Mouse (Mus musculus): ENCODE measurements at regions not wholly inside any gene's neighbourhood (a gene's known extent, or its start where the extent isn't known, plus 50 kb on each side); places are given as distances from the start of the nearest gene placed in this dataset.
"Not testable (repeated sequence)": the region's sequence is repeated elsewhere in the genome, so short reads cannot be mapped to it uniquely, and the experiment has no call there.

GRCm38 (mm10) chr3:22008432-22008831 lies 68.0 kb upstream of the Tbl1xr1 start:
- TF ChIP-seq E2F4 (IDR thresholded peaks at IDR 0.05; ENCODE audit: insufficient read depth) (no peak), POLR2AphosphoS2 (IDR thresholded peaks at IDR 0.05; ENCODE audit: insufficient read length, low read depth) (no peak), TCF3 (IDR thresholded peaks at IDR 0.05; ENCODE audit: insufficient read length, low read depth) (no peak), SRF (IDR thresholded peaks at IDR 0.05; ENCODE audit: control insufficient read depth, insufficient read length, low read depth) (no peak), MYOG (IDR thresholded peaks at IDR 0.05; ENCODE audit: control insufficient read depth in 1 of 3, insufficient read depth in 1 of 3, insufficient read length in 2 of 3, low read depth in 2 of 3) (no peak), MYOD1 (IDR thresholded peaks at IDR 0.05; ENCODE audit: control insufficient read depth in 1 of 3, insufficient read length in 2 of 3, low read depth in 2 of 3) (no peak), REST (IDR thresholded peaks at IDR 0.05; ENCODE audit: insufficient read depth, insufficient read length) (no peak), USF1 (IDR thresholded peaks at IDR 0.05; ENCODE audit: low read depth) (no peak), TCF12 (IDR thresholded peaks at IDR 0.05; ENCODE audit: insufficient read depth, poor library complexity, severe bottlenecking) (no peak), CEBPB (IDR thresholded peaks at IDR 0.05; ENCODE audit: insufficient read depth, poor library complexity, severe bottlenecking) (no peak), MAX (IDR thresholded peaks at IDR 0.05; ENCODE audit: low read depth) (no peak), POLR2A (IDR thresholded peaks at IDR 0.05; ENCODE audit: insufficient read length, low read depth) (no peak)
- H3K79me2 ChIP-seq (ENCODE audit: control insufficient read depth, insufficient read depth) = no peaks in the 10 kb centered on the region
- no peaks in the 10 kb centered on the region for H3K36me3 ChIP-seq (ENCODE audit: control insufficient read depth, insufficient read depth)
- no peak overlapping the region for H3ac ChIP-seq (ENCODE audit: control insufficient read depth, insufficient read length)
- no peak overlapping the region for H3K4me2 ChIP-seq (ENCODE audit: low read depth)
- no peaks in the 10 kb centered on the region for H3K27me3 ChIP-seq (ENCODE audit: control insufficient read depth, insufficient read depth, insufficient read length)
- no peak overlapping the region for H3K4me3 ChIP-seq

GRCm38 (mm10) chr3:22009898-22010699 lies 66.4 kb upstream of the Tbl1xr1 start:
- no peaks in the 10 kb centered on the region for H3K27me3 ChIP-seq (ENCODE audit: control insufficient read depth, insufficient read depth, insufficient read length)
- peak overlapping the region; percentile 20 for H3K4me2 ChIP-seq (ENCODE audit: low read depth)
- H3K36me3 ChIP-seq (ENCODE audit: control insufficient read depth, insufficient read depth) = no peaks in the 10 kb centered on the region
- H3ac ChIP-seq (ENCODE audit: control insufficient read depth, insufficient read length) = no peak overlapping the region
- no peak for TF ChIP-seq TCF3 (IDR thresholded peaks at IDR 0.05; ENCODE audit: insufficient read length, low read depth)
- peak; percentile 38; the same call in 1 of the 2 replicates for TF ChIP-seq CEBPB (IDR thresholded peaks at IDR 0.05; ENCODE audit: insufficient read depth, poor library complexity, severe bottlenecking)
- H3K79me2 ChIP-seq (ENCODE audit: control insufficient read depth, insufficient read depth) = no peaks in the 10 kb centered on the region
- no peak overlapping the region for H3K4me3 ChIP-seq

DNA sequence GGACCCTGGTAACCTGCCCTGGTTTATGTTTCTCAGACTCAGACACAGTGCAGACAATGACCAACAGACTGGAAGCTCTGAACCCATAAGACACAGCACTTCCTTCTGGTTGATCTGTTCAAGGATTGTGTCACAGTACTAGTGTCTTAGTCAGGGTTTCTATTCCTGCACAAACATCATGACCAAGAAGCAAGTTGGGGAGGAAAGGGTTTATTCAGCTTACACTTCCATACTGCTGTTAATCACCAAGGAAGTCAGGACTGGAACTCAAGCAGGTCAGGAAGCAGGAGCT lies 65.8 kb upstream of the Tbl1xr1 start:
- H3K4me3 ChIP-seq; H3K27me3 ChIP-seq (ENCODE audit: control insufficient read depth, insufficient read depth, insufficient read length); H3ac ChIP-seq (ENCODE audit: control insufficient read depth, insufficient read length); H3K36me3 ChIP-seq (ENCODE audit: control insufficient read depth, insufficient read depth); H3K79me2 ChIP-seq (ENCODE audit: control insufficient read depth, insufficient read depth); H3K4me2 ChIP-seq (ENCODE audit: low read depth): not testable (repeated sequence)

DNA sequence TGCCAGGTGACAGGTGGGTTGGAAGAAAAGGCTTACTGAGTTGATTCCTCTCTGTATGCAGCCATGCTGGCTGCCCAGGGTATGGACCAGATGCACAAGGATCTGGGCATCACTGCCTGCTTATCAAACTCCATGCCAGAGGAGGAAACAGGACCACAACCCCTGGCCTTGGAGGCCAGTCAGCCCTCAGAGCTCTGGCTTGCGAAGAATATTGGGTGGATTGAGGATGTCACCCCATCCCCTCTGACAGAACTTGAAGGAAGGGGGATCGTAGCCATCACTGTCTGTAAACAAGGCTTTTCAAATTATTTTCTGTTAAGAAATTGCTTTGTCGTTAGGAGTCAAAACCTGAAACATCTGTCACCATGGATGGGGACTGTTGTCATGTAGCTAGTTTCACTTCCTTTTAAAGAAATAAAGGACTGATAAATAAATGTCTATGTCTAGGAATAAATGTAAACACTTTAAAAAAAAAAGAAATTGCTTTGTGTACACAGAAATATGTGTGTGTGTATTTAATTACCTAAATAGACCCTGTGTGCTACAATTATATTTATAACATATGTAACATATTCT lies 55.0 kb upstream of the Tbl1xr1 start:
- H3K4me2 ChIP-seq (ENCODE audit: low read depth) = no peak overlapping the region
- no peaks in the 10 kb centered on the region for H3K27me3 ChIP-seq (ENCODE audit: control insufficient read depth, insufficient read depth, insufficient read length)
- no peak for TF ChIP-seq POLR2AphosphoS2 (IDR thresholded peaks at IDR 0.05; ENCODE audit: insufficient read length, low read depth)
- no peak for TF ChIP-seq TCF3 (IDR thresholded peaks at IDR 0.05; ENCODE audit: insufficient read length, low read depth)
- no peak for TF ChIP-seq TCF12 (IDR thresholded peaks at IDR 0.05; ENCODE audit: insufficient read depth, poor library complexity, severe bottlenecking)
- no peak for TF ChIP-seq CEBPB (IDR thresholded peaks at IDR 0.05; ENCODE audit: insufficient read depth, poor library complexity, severe bottlenecking)
- H3K4me3 ChIP-seq = no peak overlapping the region
- no peaks in the 10 kb centered on the region for H3K79me2 ChIP-seq (ENCODE audit: control insufficient read depth, insufficient read depth)
- no peak overlapping the region for H3ac ChIP-seq (ENCODE audit: control insufficient read depth, insufficient read length)
- no peaks in the 10 kb centered on the region for H3K36me3 ChIP-seq (ENCODE audit: control insufficient read depth, insufficient read depth)

DNA sequence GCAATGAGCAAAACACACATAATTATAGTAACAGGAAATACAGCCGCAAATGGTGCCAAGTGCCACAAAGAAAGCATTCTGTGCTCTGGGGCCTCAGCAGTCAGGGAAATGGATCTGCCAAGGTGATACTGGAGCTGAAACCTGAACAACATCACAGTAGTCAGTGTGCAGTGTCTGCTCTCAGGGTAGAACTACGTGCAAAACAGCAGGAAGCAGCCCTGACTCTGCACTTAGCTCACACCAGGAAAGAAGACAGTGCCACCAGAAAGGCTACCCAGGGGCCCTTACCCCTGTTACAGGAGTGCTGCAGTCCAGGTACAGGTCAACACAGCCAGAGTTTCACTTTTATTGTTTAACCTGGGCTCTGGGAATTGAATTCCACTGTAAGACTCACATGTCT lies 54.0 kb upstream of the Tbl1xr1 start:
- TF ChIP-seq TCF3 (IDR thresholded peaks at IDR 0.05; ENCODE audit: insufficient read length, low read depth) = no peak
- no peak for TF ChIP-seq POLR2A (IDR thresholded peaks at IDR 0.05; ENCODE audit: insufficient read length, low read depth)
- no peak for TF ChIP-seq POLR2AphosphoS2 (IDR thresholded peaks at IDR 0.05; ENCODE audit: insufficient read length, low read depth)
- TF ChIP-seq MYOD1 (IDR thresholded peaks at IDR 0.05; ENCODE audit: control insufficient read depth in 1 of 3, insufficient read length in 2 of 3, low read depth in 2 of 3) = no peak
- TF ChIP-seq REST (IDR thresholded peaks at IDR 0.05; ENCODE audit: insufficient read depth, insufficient read length) = no peak
- no peak for TF ChIP-seq SRF (IDR thresholded peaks at IDR 0.05; ENCODE audit: control insufficient read depth, insufficient read length, low read depth)
- no peak for TF ChIP-seq MAX (IDR thresholded peaks at IDR 0.05; ENCODE audit: low read depth)
- TF ChIP-seq TCF12 (IDR thresholded peaks at IDR 0.05; ENCODE audit: insufficient read depth, poor library complexity, severe bottlenecking) = no peak
- TF ChIP-seq E2F4 (IDR thresholded peaks at IDR 0.05; ENCODE audit: insufficient read depth) = no peak
- no peak for TF ChIP-seq USF1 (IDR thresholded peaks at IDR 0.05; ENCODE audit: low read depth)
- no peak overlapping the region for H3ac ChIP-seq (ENCODE audit: control insufficient read depth, insufficient read length)
- H3K27me3 ChIP-seq (ENCODE audit: control insufficient read depth, insufficient read depth, insufficient read length) = no peaks in the 10 kb centered on the region
- no peak overlapping the region for H3K4me3 ChIP-seq
- no peaks in the 10 kb centered on the region for H3K79me2 ChIP-seq (ENCODE audit: control insufficient read depth, insufficient read depth)
- no peak overlapping the region for H3K4me2 ChIP-seq (ENCODE audit: low read depth)
- no peaks in the 10 kb centered on the region for H3K36me3 ChIP-seq (ENCODE audit: control insufficient read depth, insufficient read depth)
